Mouse (Mus musculus): ENCODE results near the gene Zfp947. TPM values are rescaled to one million over a fixed set of nuclear protein-coding genes. Genes with fewer than 3 reads are reported as not detected.
"Not testable (repeated sequence)": the region's sequence is repeated elsewhere in the genome, so short reads cannot be mapped to it uniquely, and the experiment has no call there.

Gene Zfp947
- polyA plus RNA-seq (2012; rRNA removed), result 0.78 and 1.2 TPM in 2 replicates
- 2.3 TPM in 2 replicates for polyA plus RNA-seq (2014; fragmentation: Nextera tagmentation; extraction: Ambion mirVana)

DNA sequence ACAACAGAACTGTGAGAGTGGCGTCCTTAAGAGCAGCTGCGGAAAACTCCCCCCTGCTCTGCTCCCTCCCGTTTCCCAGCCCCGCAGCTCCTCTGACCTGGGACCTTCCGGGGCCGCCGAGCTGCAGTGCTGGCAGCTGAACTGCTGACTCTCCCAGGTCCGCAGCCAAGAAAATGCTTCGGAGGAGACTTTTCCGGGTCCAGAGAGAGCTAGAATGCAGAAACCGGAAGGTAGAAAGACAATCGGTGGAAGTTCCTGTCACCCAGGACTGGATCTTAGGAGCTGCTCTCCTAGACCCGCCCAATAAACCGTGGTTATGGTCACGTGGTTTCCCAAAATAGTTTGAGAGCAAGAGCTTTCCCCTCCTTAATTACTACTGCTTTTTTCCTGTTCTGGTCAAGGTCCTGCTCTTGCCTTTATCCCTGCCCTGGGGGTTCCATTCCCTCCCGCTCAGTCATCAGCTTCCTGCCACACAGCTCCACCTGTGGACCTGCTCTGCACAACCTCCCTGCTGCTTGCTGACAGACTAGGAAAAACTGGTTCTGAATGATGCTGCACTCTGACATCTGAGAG, at the start of gene Zfp947:
TSS of gene Zfp947 (minus strand) at position 469 of the 573 bp plus-strand sequence.
- ATAC-seq (ENCODE audit: low FRiP score, low read depth) (peak; percentile 88), DNase-seq (ENCODE audit: low spot score) (peak; percentile 51)
- H3K9me3 ChIP-seq (ENCODE audit: control insufficient read depth, low read length); H3K27me3 ChIP-seq (ENCODE audit: control insufficient read depth, insufficient read depth, low read length); H3K36me3 ChIP-seq (ENCODE audit: control insufficient read depth, insufficient read depth, low read length); H3K27ac ChIP-seq (replicated peaks; ENCODE audit: low read depth, low read length); H3K4me1 ChIP-seq (ENCODE audit: control insufficient read depth, insufficient read depth, low read length): not testable (repeated sequence)
- Histone ChIP-seq H3K9ac (ENCODE audit: low read depth, low read length, severe bottlenecking) (peak within 1 kb of the TSS; percentile 62), H3K4me3 (replicated peaks; ENCODE audit: low read length) (peak within 1 kb of the TSS; percentile 44), H3K4me2 (replicated peaks; ENCODE audit: low read depth, low read length, severe bottlenecking) (peak within 1 kb of the TSS; percentile 48)
- WGBS, result 0% methylated on average over 16 of the region's 16 CpGs

GRCm38 (mm10) chr17:22165304-22165703, 686 bp downstream of the Zfp947 start:
- H3K4me1 ChIP-seq (ENCODE audit: control insufficient read depth, insufficient read depth, low read length); H3K9me3 ChIP-seq (ENCODE audit: control insufficient read depth, low read length); H3K27ac ChIP-seq (replicated peaks; ENCODE audit: low read depth, low read length); DNase-seq (ENCODE audit: low spot score); H3K27me3 ChIP-seq (ENCODE audit: control insufficient read depth, insufficient read depth, low read length); H3K36me3 ChIP-seq (ENCODE audit: control insufficient read depth, insufficient read depth, low read length): not testable (repeated sequence)
- Histone ChIP-seq H3K4me2 (replicated peaks; ENCODE audit: low read depth, low read length, severe bottlenecking) (peak overlapping the region; percentile 48), H3K4me3 (replicated peaks; ENCODE audit: low read length) (peak overlapping the region; percentile 44), H3K9ac (ENCODE audit: low read depth, low read length, severe bottlenecking) (peak overlapping the region; percentile 62)
- ATAC-seq (ENCODE audit: low FRiP score, low read depth), result 0 out of 2 replicates have a peak, but pooled peaks have one; percentile 32
- 15% methylated on average over 3 of the region's 3 CpGs for WGBS

DNA sequence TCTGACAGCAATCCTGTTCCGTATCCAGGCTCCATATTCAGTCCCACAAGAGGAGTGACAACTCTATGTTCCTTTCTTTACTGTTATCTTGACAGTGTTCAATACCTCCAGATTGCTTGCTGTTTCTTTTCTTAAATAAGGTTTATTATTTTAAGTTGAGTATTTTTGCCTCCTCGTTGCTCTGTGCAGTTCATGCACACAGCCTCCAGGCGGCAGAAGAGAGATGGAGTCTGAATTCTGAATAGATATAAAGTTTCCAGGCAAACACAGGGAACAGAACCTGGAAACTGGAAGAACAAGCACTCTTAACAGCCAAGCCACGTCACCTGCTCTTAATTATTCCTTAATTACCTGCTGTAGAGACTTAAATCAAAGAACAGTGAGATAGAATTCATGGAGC, 12.0 kb downstream of the Zfp947 start:
- H3K4me3 ChIP-seq (replicated peaks; ENCODE audit: low read length); H3K9me3 ChIP-seq (ENCODE audit: control insufficient read depth, low read length); H3K9ac ChIP-seq (ENCODE audit: low read depth, low read length, severe bottlenecking); H3K4me2 ChIP-seq (replicated peaks; ENCODE audit: low read depth, low read length, severe bottlenecking); H3K36me3 ChIP-seq (ENCODE audit: control insufficient read depth, insufficient read depth, low read length); DNase-seq (ENCODE audit: low spot score); ATAC-seq (ENCODE audit: low FRiP score, low read depth); H3K27me3 ChIP-seq (ENCODE audit: control insufficient read depth, insufficient read depth, low read length); H3K4me1 ChIP-seq (ENCODE audit: control insufficient read depth, insufficient read depth, low read length); H3K27ac ChIP-seq (replicated peaks; ENCODE audit: low read depth, low read length): not testable (repeated sequence)
- WGBS, result 68% methylated on average over 2 of the region's 4 CpGs

GRCm38 (mm10) chr17:22118770-22119169, 47.2 kb downstream of the Zfp947 start:
- Histone ChIP-seq H3K36me3 (ENCODE audit: control insufficient read depth, insufficient read depth, low read length) (no peaks in the 10 kb centered on the region), H3K9me3 (ENCODE audit: control insufficient read depth, low read length) (no peaks in the 10 kb centered on the region), H3K27ac (replicated peaks; ENCODE audit: low read depth, low read length) (no peak overlapping the region), H3K4me1 (ENCODE audit: control insufficient read depth, insufficient read depth, low read length) (no peaks in the 10 kb centered on the region), H3K4me2 (replicated peaks; ENCODE audit: low read depth, low read length, severe bottlenecking) (no peak overlapping the region), H3K9ac (ENCODE audit: low read depth, low read length, severe bottlenecking) (no peak overlapping the region), H3K27me3 (ENCODE audit: control insufficient read depth, insufficient read depth, low read length) (no peaks in the 10 kb centered on the region), H3K4me3 (replicated peaks; ENCODE audit: low read length) (no peak overlapping the region)
- DNase-seq (ENCODE audit: low spot score) (no peak), ATAC-seq (ENCODE audit: low FRiP score, low read depth) (no peak)
- TF ChIP-seq POLR2A (IDR thresholded peaks at IDR 0.05; ENCODE audit: borderline replicate concordance, extremely low read depth, insufficient read depth, insufficient read length), result no peak

Other genes starting within 250 kb of the Zfp947 start
- 8.0 and 11.5 TPM in 2 replicates for gene Zfp942, start 203.7 kb downstream of the Zfp947 start, polyA plus RNA-seq (2012; rRNA removed)
- 20.9 and 21.6 TPM in 2 replicates for gene Zfp942, start 203.7 kb downstream of the Zfp947 start, polyA plus RNA-seq (2014; fragmentation: Nextera tagmentation; extraction: Ambion mirVana)
- gene Zfp943, start 203.6 kb downstream of the Zfp947 start, polyA plus RNA-seq (2012; rRNA removed), result 11.7 and 14.9 TPM in 2 replicates
- 20.4 and 22.2 TPM in 2 replicates for gene Zfp943, start 203.6 kb downstream of the Zfp947 start, polyA plus RNA-seq (2014; fragmentation: Nextera tagmentation; extraction: Ambion mirVana)
- 0.96 and 1.6 TPM in 2 replicates for gene Zfp994, start 59.4 kb upstream of the Zfp947 start, polyA plus RNA-seq (2012; rRNA removed)
- gene Zfp994, start 59.4 kb upstream of the Zfp947 start, polyA plus RNA-seq (2014; fragmentation: Nextera tagmentation; extraction: Ambion mirVana), result 2.7 and 2.8 TPM in 2 replicates
- gene CT030661.1, start 148.6 kb upstream of the Zfp947 start, polyA plus RNA-seq (2012; rRNA removed), result 4.6 and 8.1 TPM in 2 replicates
- gene CT030661.1, start 148.6 kb upstream of the Zfp947 start, polyA plus RNA-seq (2014; fragmentation: Nextera tagmentation; extraction: Ambion mirVana), result 13.3 and 13.9 TPM in 2 replicates
- gene Zfp944, start 195.2 kb upstream of the Zfp947 start, polyA plus RNA-seq (2012; rRNA removed), result 6.5 and 9.6 TPM in 2 replicates
- 13.8 and 16.7 TPM in 2 replicates for gene Zfp944, start 195.2 kb upstream of the Zfp947 start, polyA plus RNA-seq (2014; fragmentation: Nextera tagmentation; extraction: Ambion mirVana)
- 2.4 and 4.2 TPM in 2 replicates for gene Zfp758, start 195.3 kb upstream of the Zfp947 start, polyA plus RNA-seq (2012; rRNA removed)
- 9.5 and 10.0 TPM in 2 replicates for gene Zfp758, start 195.3 kb upstream of the Zfp947 start, polyA plus RNA-seq (2014; fragmentation: Nextera tagmentation; extraction: Ambion mirVana)

Measured in limb, embryonic 14.5 days (tissue).